Mouse (Mus musculus) neural tube, embryonic 13.5 days (tissue): ENCODE data around the gene Cela1. TPM values are rescaled to one million over a fixed set of nuclear protein-coding genes. Genes with fewer than 3 reads are reported as not detected.
A peak's percentile ranks its signal among the peaks of the same experiment; 100 is the strongest.

Source experiments
- ATAC-seq: fragments of 200-750 bp; cut with Nextera tagmentation; 2 replicates; pipeline ENCODE4 v1.8.0; 2017; ENCODE audit warnings: low read depth, mild to moderate bottlenecking, moderate TSS enrichment, moderate library complexity
- H3K27ac ChIP-seq: fragments of 300-500 bp; sonication (generic); replicated peaks from 2 replicates; pipeline ENCODE4 v1.5.1; 2015; ENCODE audit warnings: moderate library complexity, mild to moderate bottlenecking, inconsistent platforms
- H3K27me3 ChIP-seq: fragments of 300-500 bp; sonication (generic); 2 replicates; pipeline ENCODE4 v1.6.1; 2015; ENCODE audit warnings: mild to moderate bottlenecking, inconsistent platforms
- H3K36me3 ChIP-seq: fragments of 300-500 bp; sonication (generic); 2 replicates; pipeline ENCODE4 v1.6.1; 2015; ENCODE audit warnings: mild to moderate bottlenecking, inconsistent platforms
- H3K4me1 ChIP-seq: fragments of 300-500 bp; sonication (generic); replicated peaks from 2 replicates; pipeline ENCODE4 v1.6.1; 2015; ENCODE audit warnings: inconsistent platforms
- H3K4me2 ChIP-seq: fragments of 300-500 bp; sonication (generic); 2 replicates; pipeline ENCODE4 v1.6.1; 2015; ENCODE audit warnings: inconsistent platforms, mild to moderate bottlenecking, moderate library complexity
- H3K4me3 ChIP-seq: fragments of 300-500 bp; sonication (generic); 2 replicates; pipeline ENCODE4 v1.5.1; 2015; ENCODE audit warnings: mild to moderate bottlenecking, inconsistent platforms
- H3K9ac ChIP-seq: fragments of 300-500 bp; sonication (generic); 2 replicates; pipeline ENCODE4 v1.6.1; 2015; ENCODE audit warnings: moderate library complexity, mild to moderate bottlenecking, inconsistent platforms
- H3K9me3 ChIP-seq: fragments of 300-500 bp; sonication (generic); 2 replicates; pipeline ENCODE4 v1.6.1; 2016; ENCODE audit warnings: inconsistent platforms
- WGBS: fragments of 180-500 bp; shearing (Covaris S2); methylation state at CpG from one replicate; pipeline ENCODE4 v1.1.7; 2015; 5-methylcytosine and 5-hydroxymethylcytosine counted together
- polyA plus RNA-seq: library from polyadenylated mRNA; unstranded; fragments of >200 nt; fragmentation: Nextera tagmentation; extraction: Ambion mirVana; gene quantifications from 2 replicates; pipeline ENCODE4 v1.2.1, GENCODE M21; 2015

Cela1 gene
- polyA plus RNA-seq, 1 experiment from 2014 or later: 2.5 TPM

GRCm38 (mm10) chr15:100667871-100668545, 19.7 kb downstream of the Cela1 start:
- Histone ChIP-seq H3K27me3 (peaks cover 14% of the 10 kb centered on the region), H3K4me2 (no peak overlapping the region), H3K27ac (no peak overlapping the region), H3K9ac (no peak overlapping the region), H3K9me3 (no peaks in the 10 kb centered on the region), H3K4me1 (peaks cover 15% of the 10 kb centered on the region; the same call in 1 of the 2 replicates), H3K4me3 (no peak overlapping the region), H3K36me3 (no peaks in the 10 kb centered on the region)
- ATAC-seq: no peak
- 85% methylated on average over 5 of the region's 5 CpGs for WGBS

- Histone ChIP-seq H3K27ac (no peak overlapping the region), H3K9ac (no peak overlapping the region), H3K36me3 (no peaks in the 10 kb centered on the region), H3K4me1 (peaks cover 15% of the 10 kb centered on the region; the same call in 1 of the 2 replicates), H3K9me3 (no peaks in the 10 kb centered on the region), H3K4me2 (no peak overlapping the region), H3K4me3 (no peak overlapping the region), H3K27me3 (peaks cover 14% of the 10 kb centered on the region)
- no peak for ATAC-seq
- 44% methylated on average over 6 of the region's 6 CpGs for whole genome bisulfite sequencing
Observed at GRCm38 (mm10) chr15:100667420-100667819, 20.3 kb downstream of the Cela1 start.

- peaks cover 15% of the 10 kb centered on the region; the same call in 1 of the 2 replicates for H3K4me1 ChIP-seq
- H3K27ac ChIP-seq: 0 out of 2 replicates have a peak overlapping the region, but pooled peaks have one; percentile 28
- peaks cover 14% of the 10 kb centered on the region for H3K27me3 ChIP-seq
- WGBS: 14% methylated on average over 12 of the region's 12 CpGs
- H3K36me3 ChIP-seq: no peaks in the 10 kb centered on the region
- no peak for ATAC-seq
- no peak overlapping the region for H3K4me2 ChIP-seq
- no peak overlapping the region for H3K9ac ChIP-seq
- no peak overlapping the region for H3K4me3 ChIP-seq
- H3K9me3 ChIP-seq: no peaks in the 10 kb centered on the region
Observed at GRCm38 (mm10) chr15:100666851-100667250, 20.9 kb downstream of the Cela1 start.

- no peak overlapping the region for H3K9ac ChIP-seq
- 2% methylated on average over 7 of the region's 7 CpGs for WGBS
- no peak for ATAC-seq
- peaks cover 14% of the 10 kb centered on the region for H3K27me3 ChIP-seq
- no peaks in the 10 kb centered on the region for H3K36me3 ChIP-seq
- no peaks in the 10 kb centered on the region for H3K9me3 ChIP-seq
- H3K4me2 ChIP-seq: no peak overlapping the region
- peaks cover 15% of the 10 kb centered on the region; the same call in 1 of the 2 replicates for H3K4me1 ChIP-seq
- H3K27ac ChIP-seq: 0 out of 2 replicates have a peak overlapping the region, but pooled peaks have one; percentile 28
- no peak overlapping the region for H3K4me3 ChIP-seq
Observed at GRCm38 (mm10) chr15:100666219-100666696, 21.5 kb downstream of the Cela1 start.

- H3K4me3 ChIP-seq: no peak overlapping the region
- no peak overlapping the region for H3K9ac ChIP-seq
- 23% methylated on average over 9 of the region's 9 CpGs for WGBS
- ATAC-seq: no peak
- no peak overlapping the region for H3K4me2 ChIP-seq
- H3K36me3 ChIP-seq: no peaks in the 10 kb centered on the region
- H3K4me1 ChIP-seq: peaks cover 15% of the 10 kb centered on the region; the same call in 1 of the 2 replicates
- H3K9me3 ChIP-seq: no peaks in the 10 kb centered on the region
- no peak overlapping the region for H3K27ac ChIP-seq
- H3K27me3 ChIP-seq: peaks cover 14% of the 10 kb centered on the region
Observed at GRCm38 (mm10) chr15:100665411-100666218, 22.1 kb downstream of the Cela1 start.

GRCm38 (mm10) chr15:100664813-100665274, 22.9 kb downstream of the Cela1 start:
- Histone ChIP-seq H3K9ac (no peak overlapping the region), H3K9me3 (no peaks in the 10 kb centered on the region), H3K4me2 (no peak overlapping the region), H3K36me3 (no peaks in the 10 kb centered on the region), H3K27me3 (peaks cover 14% of the 10 kb centered on the region), H3K4me3 (no peak overlapping the region), H3K27ac (no peak overlapping the region), H3K4me1 (peaks cover 15% of the 10 kb centered on the region; the same call in 1 of the 2 replicates)
- 76% methylated on average over 9 of the region's 9 CpGs for WGBS
- no peak for ATAC-seq

- no peak overlapping the region for H3K9ac ChIP-seq
- 0 out of 2 replicates have a peak, but pooled peaks cover 3% of the 10 kb centered on the region for H3K4me1 ChIP-seq
- no peaks in the 10 kb centered on the region for H3K36me3 ChIP-seq
- H3K9me3 ChIP-seq: no peaks in the 10 kb centered on the region
- ATAC-seq: no peak
- no peak overlapping the region for H3K27ac ChIP-seq
- WGBS: 91% methylated on average over 5 of the region's 5 CpGs
- H3K4me3 ChIP-seq: no peak overlapping the region
- H3K27me3 ChIP-seq: peaks cover 7% of the 10 kb centered on the region; the same call in 1 of the 2 replicates
- no peak overlapping the region for H3K4me2 ChIP-seq
Observed at GRCm38 (mm10) chr15:100660805-100661204, 26.9 kb downstream of the Cela1 start.

GRCm38 (mm10) chr15:100660306-100660705, 27.4 kb downstream of the Cela1 start:
- 89% methylated on average over 9 of the region's 9 CpGs for WGBS
- H3K27ac ChIP-seq: no peak overlapping the region
- no peaks in the 10 kb centered on the region for H3K4me1 ChIP-seq
- H3K4me3 ChIP-seq: no peak overlapping the region
- no peaks in the 10 kb centered on the region for H3K36me3 ChIP-seq
- H3K27me3 ChIP-seq: peaks cover 7% of the 10 kb centered on the region; the same call in 1 of the 2 replicates
- no peaks in the 10 kb centered on the region for H3K9me3 ChIP-seq
- H3K4me2 ChIP-seq: no peak overlapping the region
- ATAC-seq: no peak
- H3K9ac ChIP-seq: no peak overlapping the region

- H3K9ac ChIP-seq: no peak overlapping the region
- no peaks in the 10 kb centered on the region for H3K36me3 ChIP-seq
- H3K4me2 ChIP-seq: no peak overlapping the region
- H3K9me3 ChIP-seq: no peaks in the 10 kb centered on the region
- no peak overlapping the region for H3K27ac ChIP-seq
- no peaks in the 10 kb centered on the region for H3K4me1 ChIP-seq
- WGBS: 89% methylated on average over 5 of the region's 5 CpGs
- no peak for ATAC-seq
- H3K4me3 ChIP-seq: no peak overlapping the region
- no peaks in the 10 kb centered on the region for H3K27me3 ChIP-seq
Observed at GRCm38 (mm10) chr15:100655201-100655600, 32.5 kb downstream of the Cela1 start.

GRCm38 (mm10) chr15:100654271-100654670, 33.5 kb downstream of the Cela1 start:
- WGBS: 80% methylated on average over 1 of the region's 1 CpGs

GRCm38 (mm10) chr15:100651610-100652009, 36.1 kb downstream of the Cela1 start:
- Histone ChIP-seq H3K4me1 (no peaks in the 10 kb centered on the region), H3K9ac (no peak overlapping the region), H3K27me3 (no peaks in the 10 kb centered on the region), H3K27ac (no peak overlapping the region), H3K4me3 (no peak overlapping the region), H3K36me3 (no peaks in the 10 kb centered on the region), H3K9me3 (no peaks in the 10 kb centered on the region), H3K4me2 (no peak overlapping the region)
- ATAC-seq: no peak
- WGBS: 91% methylated on average over 9 of the region's 9 CpGs

More at GRCm38 (mm10) chr15:100654271-100654670, 33.5 kb downstream of the Cela1 start:
- no peak overlapping the region for H3K4me3 ChIP-seq
- no peaks in the 10 kb centered on the region for H3K4me1 ChIP-seq
- H3K4me2 ChIP-seq: no peak overlapping the region
- H3K9me3 ChIP-seq: no peaks in the 10 kb centered on the region
- H3K9ac ChIP-seq: no peak overlapping the region
- ATAC-seq: no peak
- no peak overlapping the region for H3K27ac ChIP-seq
- H3K36me3 ChIP-seq: no peaks in the 10 kb centered on the region
- no peaks in the 10 kb centered on the region for H3K27me3 ChIP-seq

GRCm38 (mm10) chr15:100650111-100650510, 37.6 kb downstream of the Cela1 start:
- H3K9me3 ChIP-seq: no peaks in the 10 kb centered on the region
- no peaks in the 10 kb centered on the region for H3K27me3 ChIP-seq
- no peak overlapping the region for H3K9ac ChIP-seq
- no peak overlapping the region for H3K4me2 ChIP-seq
- no peaks in the 10 kb centered on the region for H3K36me3 ChIP-seq
- no peak for ATAC-seq
- H3K27ac ChIP-seq: no peak overlapping the region
- no peaks in the 10 kb centered on the region for H3K4me1 ChIP-seq
- 87% methylated on average over 10 of the region's 10 CpGs for WGBS
- H3K4me3 ChIP-seq: no peak overlapping the region
